Mouse (Mus musculus) G1E (cell line): ENCODE measurements around the gene Etfa.

Experiments
- CTCF ChIP-seq: IDR thresholded peaks from 2 replicates; pipeline ENCODE4 v1.5.1; 2012; ENCODE audit warnings: low read depth, low read length, inconsistent platforms, mixed read lengths
- GATA1 ChIP-seq: IDR thresholded peaks from 2 replicates; pipeline ENCODE4 v1.6.1; 2012; ENCODE audit warnings: borderline replicate concordance, low read length, inconsistent platforms, mixed read lengths
- TAL1 ChIP-seq: conservative IDR thresholded peaks from 2 replicates; pipeline ENCODE4 v1.6.1; 2012; ENCODE audit warnings: low read depth, low read length, inconsistent platforms, mixed read lengths

GRCm38 (mm10) chr9:55406773-55407172 lies 105.3 kb downstream of the Etfa start:
- no peak for TF ChIP-seq CTCF
- TF ChIP-seq GATA1, result no peak
- TF ChIP-seq TAL1, result no peak
